Mouse (Mus musculus) cerebellum, postnatal 14 days (tissue): ENCODE measurements around the gene Comt.

Experiments
- DNase-seq, 2 experiments: peaks; one replicate each; pipeline ENCODE4 v3.0.0; 2021; ENCODE audit warnings: mixed read lengths in 2 of 2

Comt gene

GRCm38 (mm10) chr16:18410418-18410817 lies 16.2 kb downstream of the Comt start:
- DNase-seq, result no peak

- DNase-seq, result no peak
These were observed 16.9 kb downstream of the Comt start for GRCm38 (mm10) chr16:18409776-18410175.

- DNase-seq, result peak in 1 of 2 experiments; percentile 50
These were observed 18.7 kb downstream of the Comt start for GRCm38 (mm10) chr16:18407912-18408311.

GRCm38 (mm10) chr16:18406293-18406692 lies 20.4 kb downstream of the Comt start:
- DNase-seq, result peak; percentile 60 to 73

GRCm38 (mm10) chr16:18405876-18406275 lies 20.8 kb downstream of the Comt start:
- DNase-seq, result no peak

- DNase-seq, result no peak
These were observed 21.4 kb downstream of the Comt start for GRCm38 (mm10) chr16:18405091-18405854.

GRCm38 (mm10) chr16:18403285-18403684 lies 23.4 kb downstream of the Comt start:
- DNase-seq, result no peak

GRCm38 (mm10) chr16:18400472-18401216 lies 26.0 kb downstream of the Comt start:
- peak; percentile 56 to 81 for DNase-seq

- DNase-seq, result no peak
These were observed 26.6 kb downstream of the Comt start for GRCm38 (mm10) chr16:18400028-18400427.

- DNase-seq, result no peak
These were observed 29.6 kb downstream of the Comt start for GRCm38 (mm10) chr16:18396791-18397621.

- peak; percentile 85 for DNase-seq
These were observed 30.5 kb downstream of the Comt start for GRCm38 (mm10) chr16:18396201-18396600.

GRCm38 (mm10) chr16:18395620-18396036 lies 31.0 kb downstream of the Comt start:
- peak; percentile 60 to 73 for DNase-seq

- DNase-seq, result no peak
These were observed 31.7 kb downstream of the Comt start for GRCm38 (mm10) chr16:18394777-18395619.

GRCm38 (mm10) chr16:18394056-18394455 lies 32.6 kb downstream of the Comt start:
- DNase-seq, result no peak

GRCm38 (mm10) chr16:18393595-18393994 lies 33.1 kb downstream of the Comt start:
- no peak for DNase-seq

GRCm38 (mm10) chr16:18392469-18393426 lies 33.9 kb downstream of the Comt start:
- peak; percentile 59 to 67 for DNase-seq

- DNase-seq, result no peak
These were observed 34.9 kb downstream of the Comt start for GRCm38 (mm10) chr16:18391728-18392127.

- DNase-seq, result no peak
These were observed 35.5 kb downstream of the Comt start for GRCm38 (mm10) chr16:18391127-18391526.

GRCm38 (mm10) chr16:18390399-18390798 lies 36.3 kb downstream of the Comt start:
- no peak for DNase-seq

- peak; percentile 39 to 55 for DNase-seq
These were observed 37.8 kb downstream of the Comt start for GRCm38 (mm10) chr16:18388583-18389435.
